Mouse (Mus musculus) forebrain, embryonic 11.5 days (tissue): Measurements from ENCODE around the gene Arhgap40. TPM values are rescaled to one million over a fixed set of nuclear protein-coding genes. Genes with fewer than 3 reads are reported as not detected.

Source experiments
- polyA plus RNA-seq: library from polyadenylated mRNA; unstranded; fragments of >200 nt; fragmentation: Nextera tagmentation; extraction: Ambion mirVana; gene quantifications from 2 replicates; pipeline ENCODE4 v1.2.1, GENCODE M21; 2014

Gene Arhgap40
- polyA plus RNA-seq, 1 experiment from 2014 or later = 0.15 TPM

Other genes starting within 250 kb of the Arhgap40 start
- 1.5 and 2.4 TPM in 2 replicates for gene Lbp, start 206.3 kb upstream of the Arhgap40 start, polyA plus RNA-seq
- 20.2 and 23.8 TPM in 2 replicates for gene Snhg11, start 137.2 kb upstream of the Arhgap40 start, polyA plus RNA-seq
- 23.2 and 25.1 TPM in 2 replicates for gene Ralgapb, start 102.9 kb upstream of the Arhgap40 start, polyA plus RNA-seq
- not detected in 2 replicates for gene Adig, start 10.2 kb upstream of the Arhgap40 start, polyA plus RNA-seq
- 1.9 and 2.5 TPM in 2 replicates for gene Slc32a1, start 98.0 kb downstream of the Arhgap40 start, polyA plus RNA-seq
- 20.6 and 20.7 TPM in 2 replicates for gene Actr5, start 112.1 kb downstream of the Arhgap40 start, polyA plus RNA-seq
- 2.8 TPM in 2 replicates for gene Ppp1r16b, start 152.6 kb downstream of the Arhgap40 start, polyA plus RNA-seq